Mouse (Mus musculus) testis, adult 2 months (tissue): ENCODE results near the gene Thada. TPM values are rescaled to one million over a fixed set of nuclear protein-coding genes. Genes with fewer than 3 reads are reported as not detected.

Experiments used
- H3K27ac ChIP-seq: fragments of 200-500 bp; 2 replicates; pipeline ENCODE4 v1.5.1; 2012; ENCODE audit warnings: low read depth, low read length; ENCODE audit not compliant: control insufficient read depth, insufficient read depth
- H3K27me3 ChIP-seq: fragments of 200-500 bp; 2 replicates; pipeline ENCODE4 v1.6.1; 2012; ENCODE audit warnings: mild to moderate bottlenecking, low read length, moderate library complexity; ENCODE audit not compliant: control insufficient read depth, insufficient read depth
- H3K36me3 ChIP-seq: fragments of 200-500 bp; 2 replicates; pipeline ENCODE4 v1.6.1; 2012; ENCODE audit warnings: mild to moderate bottlenecking, low read length; ENCODE audit not compliant: control insufficient read depth, insufficient read depth
- H3K4me1 ChIP-seq: fragments of 200-500 bp; 2 replicates; pipeline ENCODE4 v1.6.1; 2012; ENCODE audit warnings: low read length; ENCODE audit not compliant: control insufficient read depth, insufficient read depth
- H3K4me3 ChIP-seq: fragments of 200-500 bp; 2 replicates; pipeline ENCODE4 v1.5.1; 2012; ENCODE audit warnings: low read depth, mild to moderate bottlenecking, low read length, moderate library complexity, mixed read lengths; ENCODE audit not compliant: control insufficient read depth
- CTCF ChIP-seq: fragments of 200-500 bp; IDR thresholded peaks from 2 replicates; pipeline ENCODE4 v1.5.1; 2012; ENCODE audit warnings: low read depth, mild to moderate bottlenecking, inconsistent platforms, low read length, moderate library complexity; ENCODE audit not compliant: control insufficient read depth, insufficient read depth, insufficient replicate concordance
- POLR2A ChIP-seq: fragments of 200-500 bp; IDR thresholded peaks from 2 replicates; pipeline ENCODE4 v1.6.1; 2012; ENCODE audit warnings: low read depth, mild to moderate bottlenecking, inconsistent platforms, low read length, moderate library complexity; ENCODE audit not compliant: control insufficient read depth
- polyA plus RNA-seq: library from polyadenylated mRNA; depleted of rRNA; stranded (reverse); fragments of >200 nt; gene quantifications from 2 replicates; pipeline ENCODE4 v1.2.3, GENCODE M21; 2012

Thada gene
- polyA plus RNA-seq, 1 experiment: 15.8 TPM

DNA sequence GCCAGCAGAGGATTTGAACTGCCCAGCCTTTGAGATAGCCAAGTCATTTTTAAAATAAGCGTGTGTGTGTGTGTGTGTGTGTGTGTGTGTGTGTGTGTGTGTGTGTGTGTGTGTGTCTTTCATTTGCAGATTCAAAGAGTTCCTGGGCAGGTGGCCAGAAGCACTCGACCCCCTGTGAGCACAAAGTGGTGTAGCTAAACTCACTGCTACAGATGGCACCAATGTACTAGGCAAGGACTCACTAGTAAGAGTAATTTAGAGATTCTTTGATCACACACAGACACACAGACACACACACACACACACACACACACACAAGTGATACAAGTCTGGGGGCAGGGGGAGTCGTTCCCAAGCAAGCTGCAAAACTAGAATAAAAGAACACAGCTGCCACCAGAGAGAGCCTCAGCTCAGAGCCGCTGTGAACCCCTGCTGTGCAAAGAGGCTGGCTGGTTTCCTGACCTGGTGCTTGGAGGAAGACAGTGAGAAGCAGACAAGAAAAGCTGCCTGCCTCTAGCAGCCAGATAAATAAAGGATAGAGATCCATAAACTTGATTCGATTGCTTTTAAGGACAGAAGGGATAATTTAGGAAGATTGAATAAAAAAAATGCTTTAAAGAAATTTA lies 26.4 kb upstream of the Thada start:
- Histone ChIP-seq H3K36me3 (no peaks in the 10 kb centered on the region), H3K4me3 (no peak overlapping the region), H3K27ac (no peak overlapping the region), H3K4me1 (no peaks in the 10 kb centered on the region), H3K27me3 (no peaks in the 10 kb centered on the region)
- TF ChIP-seq POLR2A: no peak
- TF ChIP-seq CTCF: no peak

DNA sequence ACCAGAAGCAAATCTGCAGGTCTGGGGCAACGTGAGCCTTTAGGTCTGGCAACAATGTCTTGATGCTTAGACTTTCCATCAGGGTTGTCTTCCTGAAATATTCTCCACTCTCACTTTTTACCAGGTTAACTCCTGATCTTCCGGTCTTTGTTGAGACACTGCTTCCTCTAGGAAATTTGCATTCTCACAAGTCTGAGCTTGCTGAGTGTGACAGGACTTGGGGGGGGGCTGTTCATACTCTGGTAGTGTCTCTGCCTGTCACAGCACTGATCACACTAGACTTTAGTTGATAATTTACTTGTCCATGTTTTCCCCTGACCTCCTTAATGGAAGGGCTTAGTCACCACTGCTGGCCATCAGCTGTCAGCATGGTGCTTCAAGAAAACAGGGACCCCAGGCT lies 21.4 kb upstream of the Thada start:
- H3K4me3 ChIP-seq: no peak overlapping the region
- no peaks in the 10 kb centered on the region for H3K4me1 ChIP-seq
- no peaks in the 10 kb centered on the region for H3K36me3 ChIP-seq
- TF ChIP-seq POLR2A: no peak
- TF ChIP-seq CTCF: no peak
- H3K27ac ChIP-seq: no peak overlapping the region
- H3K27me3 ChIP-seq: no peaks in the 10 kb centered on the region

GRCm38 (mm10) chr17:84483673-84484320 lies 17.8 kb upstream of the Thada start:
- no peak for TF ChIP-seq POLR2A
- no peak for TF ChIP-seq CTCF
- H3K4me1 ChIP-seq: no peaks in the 10 kb centered on the region
- H3K4me3 ChIP-seq: no peak overlapping the region

GRCm38 (mm10) chr17:84482831-84483230 lies 16.8 kb upstream of the Thada start:
- Histone ChIP-seq H3K36me3 (no peaks in the 10 kb centered on the region), H3K27me3 (no peaks in the 10 kb centered on the region), H3K27ac (no peak overlapping the region), H3K4me3 (no peak overlapping the region), H3K4me1 (no peaks in the 10 kb centered on the region)
- TF ChIP-seq CTCF: no peak
- TF ChIP-seq POLR2A: no peak

More at GRCm38 (mm10) chr17:84483673-84484320, 17.8 kb upstream of the Thada start:
- no peaks in the 10 kb centered on the region for H3K36me3 ChIP-seq
- H3K27me3 ChIP-seq: no peaks in the 10 kb centered on the region
- no peak overlapping the region for H3K27ac ChIP-seq

- Histone ChIP-seq H3K27me3 (no peaks in the 10 kb centered on the region), H3K36me3 (no peaks in the 10 kb centered on the region), H3K4me3 (no peak overlapping the region), H3K4me1 (no peaks in the 10 kb centered on the region), H3K27ac (no peak overlapping the region)
- TF ChIP-seq CTCF (no peak; the same call in 1 of the 2 replicates), POLR2A (no peak)
These were observed 14.7 kb upstream of the Thada start for GRCm38 (mm10) chr17:84480464-84481355.

DNA sequence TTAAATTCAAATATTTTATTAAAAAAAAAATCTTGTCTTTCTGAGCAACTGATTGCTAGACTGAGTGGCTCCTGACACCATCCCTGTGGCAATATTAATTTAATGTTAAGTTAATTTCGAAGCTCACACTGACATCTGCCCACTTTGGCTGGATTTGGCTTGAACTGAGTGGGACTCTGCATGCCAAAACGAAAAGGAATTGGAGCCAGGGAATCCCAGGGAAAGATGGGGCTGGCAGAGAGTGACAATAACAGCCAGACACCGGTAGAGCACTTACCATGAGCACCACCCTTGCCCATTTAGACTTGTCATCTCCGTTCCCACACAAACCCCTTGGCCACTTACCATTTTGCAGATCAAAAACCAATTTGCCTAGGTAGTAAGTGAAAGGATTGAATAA lies 12.3 kb upstream of the Thada start:
- no peak overlapping the region for H3K27ac ChIP-seq
- TF ChIP-seq POLR2A: no peak
- TF ChIP-seq CTCF: no peak
- no peaks in the 10 kb centered on the region for H3K36me3 ChIP-seq
- H3K4me1 ChIP-seq: no peaks in the 10 kb centered on the region
- H3K4me3 ChIP-seq: no peak overlapping the region
- H3K27me3 ChIP-seq: no peaks in the 10 kb centered on the region

DNA sequence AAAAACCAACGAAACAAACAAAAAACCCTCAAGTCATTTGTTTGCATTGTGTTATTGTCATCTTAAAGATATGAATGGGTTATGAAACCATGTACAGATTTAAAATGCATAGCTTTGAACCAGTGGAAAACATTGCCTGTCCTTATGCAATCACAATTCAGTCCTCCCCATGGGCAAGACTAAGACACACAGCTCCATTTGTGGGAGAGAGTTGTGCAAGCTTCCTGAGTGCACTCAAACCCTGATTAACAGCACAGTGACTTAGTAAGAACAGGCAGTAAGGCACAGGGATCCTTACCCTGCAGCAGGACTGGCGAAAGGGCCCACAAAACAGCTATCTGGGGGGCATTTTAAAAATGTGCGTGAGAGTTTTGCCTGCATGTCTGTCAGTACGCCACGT lies 11.2 kb upstream of the Thada start:
- H3K36me3 ChIP-seq: no peaks in the 10 kb centered on the region
- no peaks in the 10 kb centered on the region for H3K4me1 ChIP-seq
- H3K27me3 ChIP-seq: no peaks in the 10 kb centered on the region
- no peak overlapping the region for H3K27ac ChIP-seq
- TF ChIP-seq CTCF (no peak), POLR2A (no peak)
- H3K4me3 ChIP-seq: no peak overlapping the region
